Mouse (Mus musculus): ENCODE measurements around the gene Lrrc42.

- TF ChIP-seq CTCF (IDR thresholded peaks at IDR 0.05; ENCODE audit: extremely low read depth, insufficient read length, insufficient replicate concordance, low read depth, low read length) (no peak), POLR2A (IDR thresholded peaks at IDR 0.05; ENCODE audit: low read depth, low read length) (no peak)
Observed at GRCm38 (mm10) chr4:107232219-107232618, 21.1 kb downstream of the Lrrc42 start.
